10 mouse cellular contexts compared by ENCODE assay signal in genomic region chr1:60735072-60735907, GRCm38 (mm10). TPM values are rescaled to one million over a fixed set of nuclear protein-coding genes. Genes with fewer than 3 reads are reported as not detected.
DNase-seq lines count a peak whose midpoint lies in the region; ATAC-seq and TF ChIP-seq lines count a peak whose summit lies in the region.
"Had no signal": no experiment of that assay in that cellular context is flagged by ENCODE, and none has a peak within 500 bp of the region (broad histone marks: within the 10 kb centered on the region; RNA-seq: fewer than 3 reads in every experiment).

No protein-coding gene starts in this region.

- intact Hi-C loops in heart, postnatal 10 days (cut with DNase I) = loop anchor here (5.0 kb wide), 1 partner anchor 122 kb away; no protein-coding TSS in a partner anchor

- no peaks in the 10 kb centered on the region for H3K36me3 ChIP-seq in limb, embryonic 11.5 days (ENCODE audit: control insufficient read depth, insufficient read depth, low read length)
- no peaks in the 10 kb centered on the region for H3K36me3 ChIP-seq in limb, embryonic 10.5 days
- no peaks in the 10 kb centered on the region for H3K36me3 ChIP-seq in limb, embryonic 15.5 days
- no peaks in the 10 kb centered on the region for H3K36me3 ChIP-seq in stomach, postnatal 0 days (ENCODE audit: control insufficient read depth, insufficient read depth, low read length)
- H3K36me3 ChIP-seq: neural tube, embryonic 13.5 days had no signal

- no peaks in the 10 kb centered on the region for H3K4me1 ChIP-seq in limb, embryonic 11.5 days (ENCODE audit: control insufficient read depth, insufficient read depth, low read length)
- peaks cover 10% of the 10 kb centered on the region for H3K4me1 ChIP-seq in limb, embryonic 10.5 days
- H3K4me1 ChIP-seq in limb, embryonic 15.5 days = peaks cover 9% of the 10 kb centered on the region
- H3K4me1 ChIP-seq in stomach, postnatal 0 days (replicated peaks; ENCODE audit: control insufficient read depth, insufficient read depth) = no peaks in the 10 kb centered on the region

- H3K4me2 ChIP-seq in limb, embryonic 11.5 days (ENCODE audit: low read depth, severe bottlenecking) = no peak overlapping the region
- H3K4me2 ChIP-seq in limb, embryonic 15.5 days = no peak overlapping the region
- no peak overlapping the region for H3K4me2 ChIP-seq in stomach, postnatal 0 days (replicated peaks; ENCODE audit: low read depth)
- H3K4me2 ChIP-seq: neural tube, embryonic 13.5 days had no signal

- H3K27ac ChIP-seq in limb, embryonic 11.5 days (replicated peaks; ENCODE audit: low read depth, low read length) = no peak overlapping the region
- H3K27ac ChIP-seq in limb, embryonic 10.5 days = no peak overlapping the region
- H3K27ac ChIP-seq in limb, embryonic 15.5 days = peak overlapping the region; percentile 34; the same call in 1 of the 2 replicates
- 0 out of 2 replicates have a peak overlapping the region, but pooled peaks have one; percentile 35 for H3K27ac ChIP-seq in stomach, postnatal 0 days (replicated peaks)
- H3K27ac ChIP-seq: neural tube, embryonic 13.5 days had no signal

- no peaks in the 10 kb centered on the region for H3K27me3 ChIP-seq in limb, embryonic 11.5 days (ENCODE audit: control insufficient read depth, insufficient read depth, low read length)
- H3K27me3 ChIP-seq in limb, embryonic 10.5 days (ENCODE audit: low read depth, poor library complexity, severe bottlenecking) = no peaks in the 10 kb centered on the region
- no peaks in the 10 kb centered on the region for H3K27me3 ChIP-seq in limb, embryonic 15.5 days
- no peaks in the 10 kb centered on the region for H3K27me3 ChIP-seq in stomach, postnatal 0 days (ENCODE audit: control insufficient read depth, insufficient read depth, low read length)
- H3K27me3 ChIP-seq: neural tube, embryonic 13.5 days had no signal

- DNase-seq in limb, embryonic 11.5 days (ENCODE audit: low spot score) = peak; percentile 46
- no peak for DNase-seq in limb, embryonic 10.5 days (ENCODE audit: low spot score)
- DNase-seq in heart, postnatal 10 days = peak; percentile 65 to 73
- DNase-seq in stomach, postnatal 0 days (ENCODE audit: low spot score) = no peak
- DNase-seq in natural killer cell, adult 2 months (ENCODE audit: low spot score in 2 of 2) = no peak
- DNase-seq in frontal cortex, postnatal 36 days (ENCODE audit: low spot score in 2 of 2) = no peak
- DNase-seq in adrenal gland, adult 18-20 months (ENCODE audit: low spot score in 2 of 2) = no peak
- DNase-seq: adrenal gland, adult 8-10 months had no signal

- no peak; the same call in 1 of the 2 replicates for ATAC-seq in limb, embryonic 11.5 days (ENCODE audit: insufficient number of reproducible peaks, low FRiP score, low TSS enrichment, low read depth)
- peak; percentile 65; the same call in 1 of the 2 replicates for ATAC-seq in limb, embryonic 15.5 days (ENCODE audit: insufficient number of reproducible peaks, low FRiP score, low TSS enrichment, low read depth)
- peak; percentile 32; the same call in 1 of the 2 replicates for ATAC-seq in stomach, postnatal 0 days (ENCODE audit: low FRiP score, low TSS enrichment)

- no peak for TF ChIP-seq EP300 in stomach, postnatal 0 days (optimal IDR thresholded peaks at IDR 0.05)

- WGBS in limb, embryonic 11.5 days = 39% methylated on average over 12 of the region's 12 CpGs
- WGBS in limb, embryonic 10.5 days = 51% methylated on average over 12 of the region's 12 CpGs
- 27% methylated on average over 12 of the region's 12 CpGs for WGBS in limb, embryonic 15.5 days
- 38% methylated on average over 12 of the region's 12 CpGs for WGBS in stomach, postnatal 0 days

- peak; percentile 7; the same call in 1 of the 2 replicates for TF ChIP-seq CTCF in stomach, postnatal 0 days (IDR thresholded peaks at IDR 0.05; ENCODE audit: low read depth)

- H3K9ac ChIP-seq in limb, embryonic 11.5 days (ENCODE audit: low read length) = no peak overlapping the region
- no peak overlapping the region for H3K9ac ChIP-seq in limb, embryonic 15.5 days
- 0 out of 2 replicates have a peak overlapping the region, but pooled peaks have one; percentile 8 for H3K9ac ChIP-seq in stomach, postnatal 0 days (ENCODE audit: low read length)
- H3K9ac ChIP-seq: neural tube, embryonic 13.5 days had no signal

- H3K4me3 ChIP-seq in limb, embryonic 11.5 days (ENCODE audit: low read depth, low read length) = no peak overlapping the region
- H3K4me3 ChIP-seq in limb, embryonic 10.5 days = no peak overlapping the region
- no peak overlapping the region for H3K4me3 ChIP-seq in limb, embryonic 15.5 days
- no peak overlapping the region for H3K4me3 ChIP-seq in stomach, postnatal 0 days (ENCODE audit: low read depth, low read length)
- H3K4me3 ChIP-seq: neural tube, embryonic 13.5 days had no signal

- no peaks in the 10 kb centered on the region for H3K9me3 ChIP-seq in limb, embryonic 11.5 days (ENCODE audit: control insufficient read depth, low read length)
- no peaks in the 10 kb centered on the region for H3K9me3 ChIP-seq in limb, embryonic 10.5 days (replicated peaks)
- no peaks in the 10 kb centered on the region for H3K9me3 ChIP-seq in limb, embryonic 15.5 days
- H3K9me3 ChIP-seq in stomach, postnatal 0 days (ENCODE audit: control insufficient read depth, low read length) = no peaks in the 10 kb centered on the region
- H3K9me3 ChIP-seq: neural tube, embryonic 13.5 days had no signal

RNA-seq across cellular contexts. Expression of gene Cd28, which starts 18.7 kb away (rescaled TPM):
- polyA plus RNA-seq in limb, embryonic 11.5 days (2014; fragmentation: Nextera tagmentation; extraction: Ambion mirVana) = 0.09 and 0.15 TPM in 2 replicates
- 0.08 and 0.09 TPM in 2 replicates for polyA plus RNA-seq in limb, embryonic 10.5 days (2016; fragmentation: Nextera tagmentation; extraction: Ambion mirVana)
- total RNA-seq in heart, postnatal 10 days (2021) = 1 to 10 TPM; 2.4 to 2.7 TPM
- 0.46 and 0.54 TPM in 2 replicates for polyA plus RNA-seq in limb, embryonic 15.5 days (2015; fragmentation: Nextera tagmentation; extraction: Ambion mirVana)
- polyA plus RNA-seq in stomach, postnatal 0 days (2015; fragmentation: Nextera tagmentation; extraction: Ambion mirVana) = 0.06 and 0.18 TPM in 2 replicates
- under 1 TPM; 0.30 to 0.80 TPM for total RNA-seq in adrenal gland, adult 18-20 months (2021)

Comparison
In these comparisons a context has a peak if more than half of its experiments do, and no peak if none do; other contexts are left out.
1. DNase-seq: peak in limb, embryonic 11.5 days (single experiment) and heart, postnatal 10 days (2 of 2); none in limb, embryonic 10.5 days (single experiment), stomach, postnatal 0 days (single experiment), natural killer cell, adult 2 months (0 of 2), frontal cortex, postnatal 36 days (0 of 2) and adrenal gland, adult 18-20 months (0 of 2).
2. H3K27ac ChIP-seq: peak in limb, embryonic 15.5 days (single experiment) and stomach, postnatal 0 days (single experiment); none in limb, embryonic 11.5 days (single experiment) and limb, embryonic 10.5 days (single experiment).